Mouse (Mus musculus): ENCODE results near the gene Lrba. TPM values are rescaled to one million over a fixed set of nuclear protein-coding genes. Genes with fewer than 3 reads are reported as not detected.

Gene Lrba
- total RNA-seq, 2 experiments from 2014 or later, result 7.5 to 13.4 TPM

- ATAC-seq (ENCODE audit: poor library complexity, severe bottlenecking), result no peak
Measured at GRCm38 (mm10) chr3:86551011-86551728, 326.7 kb downstream of the Lrba start.

- no peak for ATAC-seq (ENCODE audit: poor library complexity, severe bottlenecking)
Measured at GRCm38 (mm10) chr3:86552170-86552569, 327.7 kb downstream of the Lrba start.

- ATAC-seq (ENCODE audit: poor library complexity, severe bottlenecking), result no peak
Measured at GRCm38 (mm10) chr3:86558976-86559375, 334.5 kb downstream of the Lrba start.

- ATAC-seq (ENCODE audit: poor library complexity, severe bottlenecking), result no peak
Measured at GRCm38 (mm10) chr3:86559635-86560034, 335.2 kb downstream of the Lrba start.

GRCm38 (mm10) chr3:86560281-86561022 is 336.0 kb downstream of the Lrba start:
- ATAC-seq (ENCODE audit: poor library complexity, severe bottlenecking), result no peak

GRCm38 (mm10) chr3:86561023-86561344 is 336.5 kb downstream of the Lrba start:
- no peak for ATAC-seq (ENCODE audit: poor library complexity, severe bottlenecking)

GRCm38 (mm10) chr3:86561396-86561795 is 336.9 kb downstream of the Lrba start:
- no peak for ATAC-seq (ENCODE audit: poor library complexity, severe bottlenecking)

GRCm38 (mm10) chr3:86567312-86567711 is 342.8 kb downstream of the Lrba start:
- ATAC-seq (ENCODE audit: poor library complexity, severe bottlenecking), result no peak

- no peak for ATAC-seq (ENCODE audit: poor library complexity, severe bottlenecking)
Measured at GRCm38 (mm10) chr3:86571518-86571917, 347.0 kb downstream of the Lrba start.

GRCm38 (mm10) chr3:86572519-86573244 is 348.2 kb downstream of the Lrba start:
- ATAC-seq (ENCODE audit: poor library complexity, severe bottlenecking), result no peak

- ATAC-seq (ENCODE audit: poor library complexity, severe bottlenecking), result no peak
Measured at GRCm38 (mm10) chr3:86575312-86575711, 350.8 kb downstream of the Lrba start.

- no peak for ATAC-seq (ENCODE audit: poor library complexity, severe bottlenecking)
Measured at GRCm38 (mm10) chr3:86602284-86602683, 377.8 kb downstream of the Lrba start.

GRCm38 (mm10) chr3:86605775-86606174 is 381.3 kb downstream of the Lrba start:
- no peak for ATAC-seq (ENCODE audit: poor library complexity, severe bottlenecking)

GRCm38 (mm10) chr3:86627008-86627743 is 402.7 kb downstream of the Lrba start:
- no peak for ATAC-seq (ENCODE audit: poor library complexity, severe bottlenecking)

GRCm38 (mm10) chr3:86629379-86629778 is 404.9 kb downstream of the Lrba start:
- ATAC-seq (ENCODE audit: poor library complexity, severe bottlenecking), result no peak

- ATAC-seq (ENCODE audit: poor library complexity, severe bottlenecking), result no peak
Measured at GRCm38 (mm10) chr3:86635464-86635863, 411.0 kb downstream of the Lrba start.

GRCm38 (mm10) chr3:86635940-86636339 is 411.5 kb downstream of the Lrba start:
- ATAC-seq (ENCODE audit: poor library complexity, severe bottlenecking), result no peak

GRCm38 (mm10) chr3:86638552-86639348 is 414.3 kb downstream of the Lrba start:
- ATAC-seq (ENCODE audit: poor library complexity, severe bottlenecking), result no peak

GRCm38 (mm10) chr3:86641393-86641792 is 416.9 kb downstream of the Lrba start:
- no peak for ATAC-seq (ENCODE audit: poor library complexity, severe bottlenecking)

GRCm38 (mm10) chr3:86641796-86642195 is 417.3 kb downstream of the Lrba start:
- no peak for ATAC-seq (ENCODE audit: poor library complexity, severe bottlenecking)

All from megakaryocyte, adult 5-6 weeks (primary cell).